Mouse (Mus musculus): ENCODE data around the gene Gm4869.
"Not testable (repeated sequence)": the region's sequence is repeated elsewhere in the genome, so short reads cannot be mapped to it uniquely, and the experiment has no call there.

Gene Gm4869

DNA sequence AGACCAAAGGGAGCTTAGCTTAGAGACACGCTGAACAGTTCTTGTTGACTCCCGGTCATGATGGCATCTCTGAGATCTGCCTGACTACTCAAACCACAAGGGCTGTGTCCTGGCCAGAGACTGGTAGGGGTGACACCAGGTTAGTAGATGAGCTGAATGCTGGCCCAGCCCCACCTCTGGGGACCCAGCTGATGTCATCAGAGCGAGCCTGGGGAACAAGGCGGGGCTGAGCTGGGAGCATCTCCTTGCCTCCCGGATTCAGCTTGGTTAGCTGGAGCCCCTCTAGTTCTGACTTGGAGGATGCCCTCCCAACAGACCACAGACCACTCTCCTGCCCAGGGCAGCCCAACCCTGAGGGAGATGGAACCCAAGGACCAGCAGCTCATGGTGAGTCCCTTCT is at the start of gene Gm4869:
Gm4869 (plus strand) TSS at position 301 of the 400 bp plus-strand sequence.
- POLR2A ChIA-PET: interaction anchor here in 2 of 4 experiments (0.6 to 4.4 kb wide), 10 partner anchors 9 to 887 kb away, joined by 3 to 22 read pairs (median 6); partner anchors contain the start of gene Eif3b (in 2 of the 2)
- CTCF ChIA-PET: interaction anchor here in 3 of 4 experiments (0.5 to 1.2 kb wide), 3 partner anchors 82 to 966 kb away, joined by 3 to 5 read pairs (median 3); no protein-coding TSS in a partner anchor

GRCm38 (mm10) chr5:140396166-140396940 is 49.1 kb upstream of the Gm4869 start:
- ChIA-PET CTCF (interaction anchor here (0.5 to 1.8 kb wide), 15 partner anchors 10 to 556 kb away, joined by 3 to 10 read pairs (median 3); no protein-coding TSS in a partner anchor), POLR2A (interaction anchor here (0.7 to 1.2 kb wide), 4 partner anchors 22 to 515 kb away, joined by 4 to 6 read pairs (median 4); partner anchors contain the start of gene Eif3b (in 2 of the 4))

- POLR2A ChIA-PET: interaction anchor here in 2 of 4 experiments (0.9 to 2.8 kb wide), 5 partner anchors 9 to 16 kb away, joined by 3 to 9 read pairs (median 4); partner anchors contain the start of genes Eif3b (in 2 of the 2) and Snx8 (in 1 of the 2)
- CTCF ChIA-PET: interaction anchor here in 2 of 4 experiments (0.5 to 1.4 kb wide), 2 partner anchors 64 to 1610 kb away, joined by 3 to 4 read pairs; no protein-coding TSS in a partner anchor
Observed at GRCm38 (mm10) chr5:140402640-140403270, 42.7 kb upstream of the Gm4869 start.

DNA sequence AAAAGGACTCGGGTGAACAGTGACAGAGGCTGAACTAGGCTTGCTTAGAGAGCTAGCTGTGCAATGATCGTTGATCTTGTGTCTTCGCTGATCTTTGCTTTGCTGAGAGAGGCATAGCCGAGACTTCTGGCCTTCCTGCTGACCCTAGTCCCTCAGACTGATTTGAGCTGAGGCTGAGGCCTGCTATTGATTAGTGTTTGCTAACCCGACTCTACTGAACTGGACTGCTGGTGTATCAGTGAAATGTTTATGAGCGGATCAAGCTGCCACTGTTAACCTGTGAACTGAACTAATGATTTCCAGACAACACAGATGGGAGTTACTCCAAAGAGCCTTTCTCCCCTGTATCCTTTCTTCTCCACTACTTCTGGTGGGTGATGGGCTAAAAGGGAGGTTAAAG is 40.3 kb upstream of the Gm4869 start:
- ChIA-PET POLR2A (interaction anchor here in 2 of 4 experiments (0.7 to 1.5 kb wide), 3 partner anchors 13 to 73 kb away, joined by 3 to 5 read pairs (median 4); partner anchors contain the start of genes Eif3b (in 1 of the 2) and Mrm2 (in 1 of the 2)), CTCF (interaction anchor here in 1 of 4 experiments (0.6 kb wide), 1 partner anchor 10 kb away, joined by 3 read pairs; no protein-coding TSS in a partner anchor)

DNA sequence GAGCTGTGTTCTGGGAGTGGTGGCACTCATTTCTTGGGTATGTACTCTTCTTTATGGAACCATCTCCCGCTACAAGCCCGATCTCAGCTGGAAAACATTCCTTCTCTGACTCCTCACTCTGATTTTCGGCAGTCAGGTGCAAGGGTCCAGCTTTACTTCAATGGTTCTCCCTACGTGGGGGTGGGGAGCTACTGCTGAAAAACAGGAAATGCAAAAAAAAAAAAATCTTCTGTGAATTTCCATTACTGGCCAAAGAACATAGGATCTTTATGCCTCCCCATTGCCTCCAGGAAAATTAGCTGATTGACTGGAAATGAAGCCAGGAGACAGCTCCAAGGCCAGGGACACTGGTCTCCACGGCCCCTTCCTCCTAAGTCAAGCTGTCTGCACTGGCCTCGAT is 38.8 kb upstream of the Gm4869 start:
- CTCF ChIA-PET: interaction anchor here (0.5 to 1.4 kb wide), 9 partner anchors 15 to 597 kb away, joined by 3 to 5 read pairs (median 3); no protein-coding TSS in a partner anchor

GRCm38 (mm10) chr5:140408801-140409200 is 36.6 kb upstream of the Gm4869 start:
- POLR2A ChIA-PET: no interaction called here
- CTCF ChIA-PET: interaction anchor here in 1 of 4 experiments (0.6 kb wide), 1 partner anchor 44 kb away, joined by 5 read pairs; no protein-coding TSS in a partner anchor

More for the DNA sequence above, 38.8 kb upstream of the Gm4869 start:
- POLR2A ChIA-PET: interaction anchor here in 3 of 4 experiments (1.1 to 2.0 kb wide), 7 partner anchors 12 to 75 kb away, joined by 3 to 9 read pairs (median 4); partner anchors contain the start of genes Eif3b (in 3 of the 3) and Mrm2 (in 1 of the 3)

DNA sequence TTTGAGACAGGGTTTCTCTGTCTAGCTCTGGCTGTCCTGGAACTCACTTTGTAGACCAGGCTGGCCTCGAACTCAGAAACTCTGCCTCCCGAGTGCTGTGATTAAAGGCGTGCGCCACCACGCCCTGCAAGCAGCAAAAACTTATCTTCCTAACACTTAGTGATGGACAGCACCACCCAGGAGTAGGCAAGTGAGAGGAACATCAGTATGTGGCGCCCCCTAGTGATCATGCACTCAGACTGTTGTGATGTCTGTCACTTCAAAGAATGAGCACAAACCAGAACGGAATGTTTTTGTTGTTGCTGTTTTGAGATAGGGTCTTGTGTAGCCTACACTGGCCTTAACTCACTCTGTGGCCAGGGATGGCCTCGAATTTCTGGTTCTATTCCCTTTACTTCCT is 34.1 kb upstream of the Gm4869 start:
- ChIA-PET POLR2A (interaction anchor here in 1 of 4 experiments (0.6 kb wide), 1 partner anchor 402 kb away, joined by 6 read pairs; no protein-coding TSS in a partner anchor), CTCF (no interaction called here)

- POLR2A ChIA-PET: interaction anchor here in 2 of 4 experiments (0.6 to 1.4 kb wide), 7 partner anchors 9 to 299 kb away, joined by 3 to 8 read pairs (median 4); partner anchors contain the start of gene Snx8 (in 1 of the 2)
- CTCF ChIA-PET: interaction anchor here in 3 of 4 experiments (0.6 to 1.6 kb wide), 7 partner anchors 31 to 580 kb away, joined by 3 to 4 read pairs (median 3); partner anchors contain the start of gene Mrm2 (in 1 of the 3)
Observed at GRCm38 (mm10) chr5:140414647-140415046, 30.8 kb upstream of the Gm4869 start.

DNA sequence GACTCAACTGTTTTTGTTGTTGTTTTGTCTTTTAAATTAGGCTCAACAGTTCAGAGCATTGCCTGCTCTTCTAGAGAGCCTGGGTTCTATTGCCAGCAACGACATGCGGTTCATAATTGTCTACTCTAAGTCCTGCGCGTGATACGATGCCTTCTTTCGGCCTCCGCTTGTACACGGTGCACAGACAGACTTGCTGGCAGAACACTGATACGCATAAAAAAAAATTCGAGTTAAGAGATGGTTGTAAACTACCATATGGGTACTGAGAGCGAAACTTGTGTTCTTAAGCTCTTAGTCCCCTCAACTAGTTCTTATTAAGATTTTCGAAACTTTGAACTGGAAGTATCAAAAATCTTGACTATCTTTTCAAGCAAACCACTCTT is 27.3 kb upstream of the Gm4869 start:
- CTCF ChIA-PET: interaction anchor here in 3 of 4 experiments (0.5 to 1.4 kb wide), 9 partner anchors 8 to 958 kb away, joined by 3 to 5 read pairs (median 3); partner anchors contain the start of genes 3110082I17Rik (in 1 of the 3), Chst12 (in 1 of the 3), Mrm2 (in 1 of the 3) and Snx8 (in 1 of the 3)

GRCm38 (mm10) chr5:140418489-140419441 is 26.7 kb upstream of the Gm4869 start, which contains the start of gene Eif3b:
Gene Eif3b (plus strand): TSS chr5:140419328.
- ChIA-PET POLR2A (interaction anchor here (0.5 to 2.2 kb wide), 130 partner anchors 9 to 1996 kb away, joined by 3 to 26 read pairs (median 4); partner anchors contain the start of genes Snx8 (in 4 of the 4), Mrm2 (in 3 of the 4), Gm4869 (in 2 of the 4) and Lfng (in 2 of the 4)), CTCF (interaction anchor here in 3 of 4 experiments (0.6 to 1.4 kb wide), 9 partner anchors 9 to 871 kb away, joined by 3 to 5 read pairs (median 3); partner anchors contain the start of genes Chst12 (in 1 of the 3), Mrm2 (in 1 of the 3) and Snx8 (in 1 of the 3))

More for the DNA sequence above, 27.3 kb upstream of the Gm4869 start:
- POLR2A ChIA-PET: interaction anchor here (0.5 to 2.2 kb wide), 114 partner anchors 9 to 1997 kb away, joined by 3 to 26 read pairs (median 4); partner anchors contain the start of genes Snx8 (in 4 of the 4), Mrm2 (in 3 of the 4), Gm4869 (in 2 of the 4) and Lfng (in 2 of the 4)

DNA sequence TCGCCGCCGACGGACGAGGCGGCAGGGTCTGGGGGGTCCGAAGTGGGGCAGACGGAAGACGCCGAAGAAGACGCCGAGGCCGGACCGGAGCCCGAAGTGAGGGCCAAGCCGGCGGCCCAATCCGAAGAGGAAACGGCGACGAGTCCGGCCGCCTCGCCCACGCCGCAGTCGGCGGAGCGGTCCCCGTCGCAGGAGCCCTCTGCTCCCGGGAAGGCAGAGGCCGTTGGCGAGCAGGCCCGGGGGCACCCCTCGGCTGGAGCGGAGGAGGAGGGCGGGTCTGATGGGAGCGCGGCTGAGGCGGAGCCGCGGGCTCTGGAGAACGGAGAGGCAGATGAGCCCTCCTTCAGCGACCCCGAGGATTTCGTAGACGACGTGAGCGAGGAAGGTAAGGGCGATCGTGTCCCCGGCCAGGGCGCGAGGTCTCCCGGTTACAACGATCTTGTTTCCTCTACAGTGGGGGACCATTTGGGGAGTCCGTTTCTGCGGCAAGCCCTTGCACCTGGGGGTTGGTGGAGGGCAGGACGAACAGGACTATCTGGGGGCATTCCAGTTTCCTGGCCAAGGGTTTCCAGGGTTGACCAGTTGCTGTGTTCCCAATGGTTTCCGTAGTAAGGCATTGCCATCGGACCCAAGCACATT is 25.9 kb upstream of the Gm4869 start:
- ChIA-PET POLR2A (interaction anchor here (0.6 to 2.2 kb wide), 78 partner anchors 8 to 974 kb away, joined by 3 to 26 read pairs (median 5); partner anchors contain the start of genes Snx8 (in 3 of the 4), Gm4869 (in 2 of the 4), Lfng (in 2 of the 4) and Mrm2 (in 2 of the 4)), CTCF (interaction anchor here in 1 of 4 experiments (1.3 kb wide), 1 partner anchor 30 kb away, joined by 3 read pairs; the partner anchor contains the start of gene Snx8)

DNA sequence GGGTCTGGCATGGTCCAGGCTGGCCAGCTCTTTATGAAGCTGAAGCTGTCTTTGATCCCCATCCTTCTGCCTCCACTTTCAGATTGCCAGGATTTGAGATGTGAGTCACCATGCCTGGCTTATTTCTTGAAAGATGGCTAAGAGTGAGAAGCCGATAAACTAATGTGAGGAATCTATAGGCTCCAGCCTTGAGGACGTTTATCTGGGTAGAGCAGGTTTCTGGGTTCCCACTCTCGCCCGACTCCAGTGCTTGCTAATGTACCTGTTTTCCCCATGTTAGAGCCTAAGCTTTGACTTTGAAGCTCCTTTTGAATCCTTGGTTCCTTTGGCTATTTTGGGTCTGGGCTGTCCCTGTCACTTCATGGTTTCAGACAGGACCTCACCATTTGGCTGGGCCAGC is 24.8 kb upstream of the Gm4869 start:
- CTCF ChIA-PET: no interaction called here
- POLR2A ChIA-PET: interaction anchor here in 1 of 4 experiments (0.7 to 1.4 kb wide), 4 partner anchors 14 to 89 kb away, joined by 3 to 6 read pairs (median 4); partner anchors contain the start of gene Mrm2

DNA sequence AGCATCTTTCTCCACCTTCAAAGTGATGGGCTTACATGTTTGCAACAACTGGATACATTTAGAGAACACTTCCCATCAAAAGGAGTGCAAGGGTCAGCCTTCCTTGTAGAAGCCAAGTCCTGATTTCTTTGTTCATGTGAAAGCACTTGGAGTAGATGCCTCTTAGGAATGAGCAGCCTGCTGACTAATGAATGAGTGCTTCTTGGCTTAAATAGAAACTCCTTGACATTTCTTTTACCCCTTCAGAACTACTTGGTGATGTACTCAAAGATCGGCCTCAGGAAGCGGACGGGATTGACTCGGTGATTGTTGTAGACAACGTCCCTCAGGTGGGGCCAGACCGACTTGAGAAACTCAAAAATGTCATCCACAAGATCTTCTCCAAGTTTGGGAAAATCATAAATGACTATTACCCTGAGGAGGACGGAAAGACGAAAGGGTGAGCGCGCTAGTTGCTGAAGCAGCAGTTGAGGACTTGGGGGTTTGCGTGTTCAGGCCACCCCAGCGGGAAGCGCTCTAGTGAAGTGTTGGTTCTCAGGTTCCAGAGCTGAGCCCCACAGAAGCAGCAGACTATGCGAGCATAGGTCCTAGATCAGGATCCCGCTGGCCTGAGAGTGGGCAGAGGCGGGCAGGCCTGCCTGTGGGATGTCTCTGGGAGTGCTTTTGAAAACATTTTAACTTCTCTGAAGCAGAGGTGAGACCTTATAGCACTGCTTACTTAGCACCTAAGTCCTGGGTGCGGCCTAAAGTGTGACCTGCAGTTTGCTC is 20.2 kb upstream of the Gm4869 start:
- POLR2A ChIA-PET: interaction anchor here in 1 of 4 experiments (1.0 to 3.1 kb wide), 5 partner anchors 9 to 92 kb away, joined by 3 to 17 read pairs (median 5); partner anchors contain the start of gene Gm4869
- CTCF ChIA-PET: interaction anchor here in 1 of 4 experiments (0.5 kb wide), 1 partner anchor 10 kb away, joined by 7 read pairs; no protein-coding TSS in a partner anchor

- POLR2A ChIA-PET, CTCF ChIA-PET: not testable (repeated sequence)
Observed at GRCm38 (mm10) chr5:140439117-140439516, 6.3 kb upstream of the Gm4869 start.

DNA sequence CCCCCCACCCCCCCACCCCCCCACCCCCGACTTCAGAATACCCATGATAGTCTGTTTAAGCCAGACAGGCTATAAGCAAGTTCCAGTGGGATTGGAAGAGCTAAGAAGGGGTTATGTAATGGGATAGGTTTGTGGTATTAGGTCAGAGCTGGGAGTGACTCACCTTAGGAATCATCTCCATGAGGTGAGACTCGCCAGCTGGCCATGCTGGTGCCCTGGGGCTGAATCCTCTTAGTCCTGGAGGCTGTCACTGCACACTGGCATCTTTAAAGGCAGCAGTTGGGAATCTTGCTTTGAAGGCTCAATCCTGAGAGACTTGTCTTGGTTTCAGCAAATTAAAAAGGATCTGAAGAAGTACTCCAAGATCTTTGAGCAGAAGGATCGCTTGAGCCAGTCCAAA is 4.0 kb upstream of the Gm4869 start:
- CTCF ChIA-PET: interaction anchor here in 2 of 4 experiments (0.6 to 0.7 kb wide), 2 partner anchors 46 to 93 kb away, joined by 3 to 4 read pairs; no protein-coding TSS in a partner anchor
- POLR2A ChIA-PET: interaction anchor here in 2 of 4 experiments (0.9 to 1.7 kb wide), 4 partner anchors 9 to 110 kb away, joined by 3 to 7 read pairs (median 4); partner anchors contain the start of genes Eif3b (in 1 of the 2) and Mrm2 (in 1 of the 2)

Measured in embryonic stem cell, embryonic (primary cell).